16 mouse cellular contexts compared by ENCODE assay signal in genomic region chr8:61181592-61181991, GRCm38 (mm10).
"Had no signal": no experiment of that assay in that cellular context is flagged by ENCODE, and none has a peak within 500 bp of the region (broad histone marks: within the 10 kb centered on the region; RNA-seq: fewer than 3 reads in every experiment).

No protein-coding gene starts in this region.

- H3K9ac ChIP-seq: liver, embryonic 13.5 days; liver, embryonic 15.5 days; liver, postnatal 0 days; midbrain, embryonic 13.5 days; midbrain, embryonic 15.5 days; neural tube, embryonic 12.5 days; stomach, embryonic 15.5 days had no signal

- H3K27me3 ChIP-seq: liver, embryonic 13.5 days; liver, embryonic 15.5 days; midbrain, embryonic 15.5 days; neural tube, embryonic 12.5 days; stomach, embryonic 15.5 days had no signal

- DNase-seq: liver, embryonic 13.5 days; liver, postnatal 0 days; lung, adult 2 months; right cerebral cortex, postnatal 14 days; thymus, adult 2 months; thymus, postnatal 25 days; thymus, postnatal 4 days had no signal

- H3K27ac ChIP-seq: liver, embryonic 13.5 days; liver, embryonic 15.5 days; macrophage; midbrain, embryonic 13.5 days; midbrain, embryonic 15.5 days; neural tube, embryonic 12.5 days; stomach, embryonic 15.5 days; stomach, postnatal 0 days had no signal

- H3K9me3 ChIP-seq: liver, embryonic 13.5 days; liver, embryonic 15.5 days; midbrain, embryonic 13.5 days; midbrain, embryonic 15.5 days; neural tube, embryonic 12.5 days; stomach, embryonic 15.5 days had no signal

- H3K4me3 ChIP-seq: liver, embryonic 13.5 days; liver, embryonic 15.5 days; megakaryocyte, embryonic 14.5 days; midbrain, embryonic 13.5 days; midbrain, embryonic 15.5 days; neural tube, embryonic 12.5 days; stomach, embryonic 15.5 days had no signal

- ATAC-seq: liver, postnatal 0 days; midbrain, embryonic 13.5 days; midbrain, embryonic 15.5 days had no signal

- H3K36me3 ChIP-seq: liver, embryonic 13.5 days; liver, embryonic 15.5 days; midbrain, embryonic 13.5 days; midbrain, embryonic 15.5 days; neural tube, embryonic 12.5 days; stomach, embryonic 15.5 days had no signal

- H3K4me1 ChIP-seq: liver, embryonic 13.5 days; liver, embryonic 15.5 days; megakaryocyte, embryonic 14.5 days; neural tube, embryonic 12.5 days; stomach, embryonic 15.5 days had no signal

- H3K4me2 ChIP-seq: liver, embryonic 13.5 days; liver, embryonic 15.5 days; midbrain, embryonic 11.5 days; midbrain, embryonic 13.5 days; midbrain, embryonic 15.5 days; neural tube, embryonic 12.5 days; stomach, embryonic 15.5 days had no signal
